13 mouse cellular contexts compared by ENCODE assay signal in the genomic region with DNA sequence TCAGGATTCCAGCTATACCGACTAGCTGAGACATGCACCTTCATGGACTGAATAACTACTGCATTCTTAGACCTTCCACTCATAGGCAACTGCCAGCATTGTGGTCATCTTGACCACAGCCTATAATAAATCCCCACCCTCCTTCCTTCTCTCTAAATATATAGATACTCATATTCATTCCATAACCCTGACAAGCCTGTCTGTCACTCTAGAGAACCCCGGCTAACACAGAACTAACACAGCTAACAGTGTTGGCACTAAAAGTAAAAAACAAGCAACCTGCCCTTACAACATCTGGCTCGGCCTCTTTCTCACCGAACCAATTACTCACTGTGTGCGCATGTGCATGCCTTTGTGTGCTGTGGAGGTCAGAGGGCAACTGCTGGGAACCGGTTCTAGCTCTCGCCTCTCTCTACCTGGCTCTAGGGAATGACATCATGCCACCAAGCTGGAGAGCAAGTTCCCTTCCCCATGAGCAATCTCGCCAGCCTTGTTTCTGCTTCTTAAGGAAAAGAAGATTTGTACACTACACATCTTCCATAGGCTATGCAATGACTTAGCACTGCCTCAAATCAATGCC. TPM values are rescaled to one million over a fixed set of nuclear protein-coding genes. Genes with fewer than 3 reads are reported as not detected.
A peak's percentile ranks its signal among the peaks of the same experiment; 100 is the strongest.
DNase-seq lines count a peak whose midpoint lies in the region; ATAC-seq lines count a peak whose summit lies in the region.
"Had no signal": no experiment of that assay in that cellular context is flagged by ENCODE, and none has a peak within 500 bp of the region (broad histone marks: within the 10 kb centered on the region; RNA-seq: fewer than 3 reads in every experiment).

No protein-coding gene starts in this region.

- peaks cover 41% of the 10 kb centered on the region for H3K4me1 ChIP-seq in limb, embryonic 10.5 days
- H3K4me1 ChIP-seq in hindbrain, embryonic 16.5 days (ENCODE audit: control insufficient read depth, insufficient read depth, low read depth, low read length) = peaks cover 4% of the 10 kb centered on the region; the same call in 1 of the 2 replicates

- H3K9me3 ChIP-seq in limb, embryonic 10.5 days (replicated peaks) = no peaks in the 10 kb centered on the region
- no peaks in the 10 kb centered on the region for H3K9me3 ChIP-seq in hindbrain, embryonic 16.5 days (ENCODE audit: control insufficient read depth, low read length)
- H3K9me3 ChIP-seq: embryonic facial prominence, embryonic 12.5 days; megakaryocyte, embryonic 14.5 days; neural tube, embryonic 13.5 days had no signal

- no peak for ATAC-seq in hindbrain, embryonic 16.5 days

- peak overlapping the region; percentile 6; the same call in 1 of the 2 replicates for H3K4me3 ChIP-seq in limb, embryonic 10.5 days
- H3K4me3 ChIP-seq in hindbrain, embryonic 16.5 days (ENCODE audit: low read length) = no peak overlapping the region
- H3K4me3 ChIP-seq: embryonic facial prominence, embryonic 12.5 days; megakaryocyte, embryonic 14.5 days; neural tube, embryonic 13.5 days had no signal

- peak overlapping the region; percentile 61 for H3K27ac ChIP-seq in limb, embryonic 10.5 days
- no peak overlapping the region for H3K27ac ChIP-seq in hindbrain, embryonic 16.5 days (ENCODE audit: low read depth, low read length)
- H3K27ac ChIP-seq: embryonic facial prominence, embryonic 12.5 days; neural tube, embryonic 13.5 days had no signal

- no peak overlapping the region for H3K9ac ChIP-seq in hindbrain, embryonic 16.5 days (ENCODE audit: low read depth, low read length)
- H3K9ac ChIP-seq: embryonic facial prominence, embryonic 12.5 days; neural tube, embryonic 13.5 days had no signal

- H3K36me3 ChIP-seq in limb, embryonic 10.5 days = 0 out of 2 replicates have a peak, but pooled peaks cover 4% of the 10 kb centered on the region
- no peaks in the 10 kb centered on the region for H3K36me3 ChIP-seq in hindbrain, embryonic 16.5 days (ENCODE audit: control insufficient read depth, insufficient read depth, low read length)
- H3K36me3 ChIP-seq: embryonic facial prominence, embryonic 12.5 days; neural tube, embryonic 13.5 days had no signal

- no peak overlapping the region for H3K4me2 ChIP-seq in hindbrain, embryonic 16.5 days (ENCODE audit: low read length)
- H3K4me2 ChIP-seq: embryonic facial prominence, embryonic 12.5 days; neural tube, embryonic 13.5 days had no signal

- no peaks in the 10 kb centered on the region for H3K27me3 ChIP-seq in limb, embryonic 10.5 days (ENCODE audit: low read depth, poor library complexity, severe bottlenecking)
- H3K27me3 ChIP-seq in hindbrain, embryonic 16.5 days (replicated peaks; ENCODE audit: control insufficient read depth, insufficient read depth, low read length) = no peaks in the 10 kb centered on the region
- H3K27me3 ChIP-seq: embryonic facial prominence, embryonic 12.5 days; megakaryocyte, embryonic 14.5 days; neural tube, embryonic 13.5 days had no signal

- 56% methylated on average over 8 of the region's 8 CpGs for WGBS in limb, embryonic 10.5 days
- 74% methylated on average over 8 of the region's 8 CpGs for WGBS in hindbrain, embryonic 16.5 days

- DNase-seq in urinary bladder, postnatal 14 days (ENCODE audit: low spot score) = peak; percentile 66
- no peak for DNase-seq in urinary bladder, postnatal 4 days (ENCODE audit: low spot score in 2 of 2)
- DNase-seq in fat pad, adult 2 months (ENCODE audit: extremely low read depth, low read depth, low spot score) = peak; percentile 86
- DNase-seq in limb, embryonic 10.5 days (ENCODE audit: low spot score) = peak; percentile 65
- DNase-seq in yolk sac, embryonic 10.5 days (ENCODE audit: low spot score) = peak; percentile 80
- no peak for DNase-seq in cerebellum, postnatal 14 days
- DNase-seq in adrenal gland, postnatal 25 days = no peak

RNA-seq across cellular contexts. Expression of a gene that starts 14.0 kb away (rescaled TPM):
- 62.1 and 66.3 TPM in 2 replicates for polyA plus RNA-seq in limb, embryonic 10.5 days (2016; fragmentation: Nextera tagmentation; extraction: Ambion mirVana)
- 52.6 and 53.6 TPM in 2 replicates for polyA plus RNA-seq in hindbrain, embryonic 16.5 days (2015; fragmentation: Nextera tagmentation; extraction: Ambion mirVana)
- 19.7 and 24.3 TPM in 2 replicates for total RNA-seq in adrenal gland, postnatal 25 days (2021)

RNA-seq across cellular contexts. Expression of a gene that starts 18.2 kb away (rescaled TPM):
- 3.6 and 4.3 TPM in 2 replicates for polyA plus RNA-seq in limb, embryonic 10.5 days (2016; fragmentation: Nextera tagmentation; extraction: Ambion mirVana)
- polyA plus RNA-seq in hindbrain, embryonic 16.5 days (2015; fragmentation: Nextera tagmentation; extraction: Ambion mirVana) = 6.0 and 6.2 TPM in 2 replicates
- total RNA-seq in adrenal gland, postnatal 25 days (2021) = 24.6 and 26.0 TPM in 2 replicates

RNA-seq across cellular contexts. Expression of a gene that starts 33.8 kb away (rescaled TPM):
- not detected in 2 replicates for polyA plus RNA-seq in limb, embryonic 10.5 days (2016; fragmentation: Nextera tagmentation; extraction: Ambion mirVana)
- not detected in 2 replicates for polyA plus RNA-seq in hindbrain, embryonic 16.5 days (2015; fragmentation: Nextera tagmentation; extraction: Ambion mirVana)
- not detected in 2 replicates for total RNA-seq in adrenal gland, postnatal 25 days (2021)
- total RNA-seq: heart, postnatal 25 days; layer of hippocampus, postnatal 25 days had no signal
- polyA plus RNA-seq: neural tube, embryonic 13.5 days had no signal

Comparison
In these comparisons a context has a peak if more than half of its experiments do, and no peak if none do; other contexts are left out.
1. DNase-seq: peak in urinary bladder, postnatal 14 days (single experiment), fat pad, adult 2 months (single experiment), limb, embryonic 10.5 days (single experiment) and yolk sac, embryonic 10.5 days (single experiment); none in urinary bladder, postnatal 4 days (0 of 2), cerebellum, postnatal 14 days (0 of 2) and adrenal gland, postnatal 25 days (single experiment).